ENCODE assay signal across 8 mouse cellular contexts in genomic region chr4:126321111-126321853, GRCm38 (mm10). TPM values are rescaled to one million over a fixed set of nuclear protein-coding genes. Genes with fewer than 3 reads are reported as not detected.
A peak's percentile ranks its signal among the peaks of the same experiment; 100 is the strongest.
DNase-seq lines count a peak whose midpoint lies in the region; ATAC-seq lines count a peak whose summit lies in the region.

Gene Adprhl2, minus strand, starts transcription at chr4:126321703.

- peak within 1 kb of the TSS; percentile 70 for H3K4me3 ChIP-seq in hindbrain, embryonic 15.5 days

- H3K9ac ChIP-seq in hindbrain, embryonic 15.5 days: peak within 1 kb of the TSS; percentile 72

- H3K36me3 ChIP-seq in hindbrain, embryonic 15.5 days: peaks cover 17% of the 10 kb centered on the region

- H3K27me3 ChIP-seq in hindbrain, embryonic 15.5 days: peaks cover 8% of the 10 kb centered on the region; the same call in 1 of the 2 replicates

- WGBS in hindbrain, embryonic 15.5 days: under 1% methylated on average over 80 of the region's 80 CpGs

- no peaks in the 10 kb centered on the region for H3K9me3 ChIP-seq in hindbrain, embryonic 15.5 days

- peak; percentile 98 for DNase-seq in R1 (ENCODE audit: low read depth, low spot score)
- peak; percentile 100 for DNase-seq in cerebellum, postnatal 25 days
- peak; percentile 98 to 100 for DNase-seq in frontal cortex, postnatal 36 days (ENCODE audit: low spot score in 2 of 2)
- DNase-seq in left cerebral cortex, adult 11 months (ENCODE audit: low spot score): peak; percentile 93
- DNase-seq in lung, postnatal 4 days: peak; percentile 97 to 99
- peak; percentile 97 for DNase-seq in retina, postnatal 7 days (ENCODE audit: low read depth, low spot score)
- DNase-seq in urinary bladder, adult 2 months (ENCODE audit: low spot score): peak; percentile 99

- H3K4me1 ChIP-seq in hindbrain, embryonic 15.5 days (replicated peaks): peaks cover 27% of the 10 kb centered on the region

- ATAC-seq in hindbrain, embryonic 15.5 days (ENCODE audit: low FRiP score, low read depth): peak; percentile 85

- peak within 1 kb of the TSS; percentile 58 for H3K4me2 ChIP-seq in hindbrain, embryonic 15.5 days

- peak within 1 kb of the TSS; percentile 90 for H3K27ac ChIP-seq in hindbrain, embryonic 15.5 days (replicated peaks)

RNA-seq across cellular contexts. Expression of gene Adprhl2, which starts in this region (rescaled TPM):
- polyA plus RNA-seq in hindbrain, embryonic 15.5 days (2015; fragmentation: Nextera tagmentation; extraction: Ambion mirVana): 78.6 and 86.1 TPM in 2 replicates
- 42.3 and 48.2 TPM in 2 replicates for polyA plus RNA-seq in urinary bladder, adult 2 months (2012; rRNA removed)

Comparison
In these comparisons a context has a peak if more than half of its experiments do, and no peak if none do; other contexts are left out.
1. Peak in every context shown above with its lines: DNase-seq, ATAC-seq, H3K4me3 ChIP-seq and H3K27ac ChIP-seq.